Mouse (Mus musculus): ENCODE results near the gene Map2k5.

Gene Map2k5

DNA sequence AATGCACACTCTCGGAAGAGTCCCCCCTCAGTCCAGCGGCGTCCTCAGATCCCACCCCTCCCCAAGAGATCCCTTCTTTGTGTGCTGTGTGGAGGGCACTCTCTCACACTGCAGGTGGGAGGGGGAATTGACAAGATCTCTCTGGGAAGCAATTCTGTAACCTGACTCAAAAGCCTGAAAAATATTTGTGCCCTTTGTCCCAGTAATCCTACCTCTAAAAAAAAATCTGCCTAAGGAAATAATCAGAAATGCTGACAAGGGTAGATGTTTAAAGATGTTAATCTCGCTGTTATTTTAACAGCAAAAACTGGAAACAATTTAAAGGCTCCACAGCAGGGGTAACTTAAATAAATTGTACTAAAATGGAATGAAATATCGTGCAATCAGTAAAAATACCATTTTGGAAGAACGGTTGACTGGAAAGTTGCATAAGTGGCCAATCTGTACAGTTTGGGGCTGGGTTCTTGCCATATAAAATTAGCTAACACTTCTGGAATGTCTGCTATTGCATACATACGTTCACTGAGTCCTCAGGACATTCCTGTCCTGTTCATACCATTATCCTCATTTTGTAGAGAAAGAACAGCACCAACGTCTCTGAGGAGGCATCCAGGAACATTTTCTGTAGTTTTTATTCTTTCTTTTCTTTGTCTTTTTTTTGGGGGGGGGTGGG, 255.4 kb downstream of the Map2k5 start:
- no peak for DNase-seq

GRCm38 (mm10) chr9:63118385-63118784, 259.3 kb downstream of the Map2k5 start:
- no peak for DNase-seq
